Comparison of ENCODE assay signal across 19 mouse cellular contexts in the genomic region with DNA sequence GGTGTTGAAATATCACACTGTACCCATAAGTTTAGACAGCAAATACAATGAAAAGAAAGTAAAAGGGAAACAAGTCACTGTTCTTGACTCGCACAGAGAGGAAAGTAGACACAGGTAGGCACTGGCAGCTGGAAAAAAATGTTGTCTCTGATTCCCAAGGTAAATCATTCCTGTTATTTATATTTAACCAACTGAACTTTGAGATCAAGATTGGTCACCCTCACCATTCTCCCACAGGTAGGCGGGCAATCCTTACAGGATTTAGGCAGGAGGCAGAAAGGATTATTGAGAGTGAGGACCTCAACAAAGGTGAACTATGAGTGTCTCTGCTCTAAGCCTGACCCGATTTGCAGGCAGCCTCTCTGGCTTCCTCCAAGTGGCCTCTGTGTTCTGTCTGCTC. TPM values are rescaled to one million over a fixed set of nuclear protein-coding genes. Genes with fewer than 3 reads are reported as not detected.
"Had no signal": no experiment of that assay in that cellular context is flagged by ENCODE, and none has a peak within 500 bp of the region (broad histone marks: within the 10 kb centered on the region; RNA-seq: fewer than 3 reads in every experiment).

A gene (plus strand): TSS at position 249 of the 400 bp plus-strand sequence.

- H3K9me3 ChIP-seq: intestine, embryonic 15.5 days; limb, embryonic 13.5 days; liver, embryonic 13.5 days; midbrain, embryonic 13.5 days; stomach, embryonic 15.5 days had no signal

- H3K36me3 ChIP-seq: intestine, embryonic 15.5 days; limb, embryonic 13.5 days; liver, embryonic 13.5 days; midbrain, embryonic 13.5 days; stomach, embryonic 15.5 days had no signal

- DNase-seq: left cerebral cortex, postnatal 4 days; liver, embryonic 13.5 days; lung, adult 18-20 months; right cerebral cortex, postnatal 14 days; thymus, postnatal 4 days had no signal

- H3K9ac ChIP-seq: intestine, embryonic 15.5 days; limb, embryonic 13.5 days; liver, embryonic 13.5 days; midbrain, embryonic 13.5 days; stomach, embryonic 15.5 days had no signal

- H3K4me1 ChIP-seq: intestine, embryonic 15.5 days; limb, embryonic 13.5 days; liver, embryonic 13.5 days; midbrain, embryonic 13.5 days; stomach, embryonic 15.5 days had no signal

- ATAC-seq: intestine, embryonic 15.5 days; midbrain, embryonic 13.5 days had no signal

- H3K27me3 ChIP-seq: intestine, embryonic 15.5 days; limb, embryonic 13.5 days; liver, embryonic 13.5 days; midbrain, embryonic 13.5 days; stomach, embryonic 15.5 days had no signal

- H3K4me2 ChIP-seq: intestine, embryonic 15.5 days; limb, embryonic 13.5 days; liver, embryonic 13.5 days; midbrain, embryonic 13.5 days; stomach, embryonic 15.5 days had no signal

- H3K4me3 ChIP-seq: intestine, embryonic 15.5 days; limb, embryonic 13.5 days; liver, embryonic 13.5 days; midbrain, embryonic 13.5 days; stomach, embryonic 15.5 days had no signal

- H3K27ac ChIP-seq: intestine, embryonic 15.5 days; limb, embryonic 13.5 days; liver, embryonic 13.5 days; midbrain, embryonic 13.5 days; stomach, embryonic 15.5 days had no signal

RNA-seq across cellular contexts. Expression of the gene that starts here (rescaled TPM):
- total RNA-seq: layer of hippocampus, adult 8-10 months; layer of hippocampus, postnatal 14 days; left cerebral cortex, adult 18-20 months; left cerebral cortex, postnatal 10 days; left cerebral cortex, postnatal 4 days; midbrain, postnatal 0 days had no signal
- polyA plus RNA-seq: intestine, embryonic 15.5 days; large intestine, adult 2 months; limb, embryonic 13.5 days; liver, embryonic 13.5 days; lung, embryonic 16.5 days; midbrain, embryonic 13.5 days; midbrain, postnatal 0 days; neural tube, embryonic 14.5 days; spleen, adult 2 months; stomach, embryonic 15.5 days; thymus, postnatal 0 days had no signal
